Mouse (Mus musculus): ENCODE measurements around the gene Fryl. TPM values are rescaled to one million over a fixed set of nuclear protein-coding genes. Genes with fewer than 3 reads are reported as not detected.

Gene Fryl
- polyA plus RNA-seq, 1 experiment from 2014 or later = 30.8 TPM

DNA sequence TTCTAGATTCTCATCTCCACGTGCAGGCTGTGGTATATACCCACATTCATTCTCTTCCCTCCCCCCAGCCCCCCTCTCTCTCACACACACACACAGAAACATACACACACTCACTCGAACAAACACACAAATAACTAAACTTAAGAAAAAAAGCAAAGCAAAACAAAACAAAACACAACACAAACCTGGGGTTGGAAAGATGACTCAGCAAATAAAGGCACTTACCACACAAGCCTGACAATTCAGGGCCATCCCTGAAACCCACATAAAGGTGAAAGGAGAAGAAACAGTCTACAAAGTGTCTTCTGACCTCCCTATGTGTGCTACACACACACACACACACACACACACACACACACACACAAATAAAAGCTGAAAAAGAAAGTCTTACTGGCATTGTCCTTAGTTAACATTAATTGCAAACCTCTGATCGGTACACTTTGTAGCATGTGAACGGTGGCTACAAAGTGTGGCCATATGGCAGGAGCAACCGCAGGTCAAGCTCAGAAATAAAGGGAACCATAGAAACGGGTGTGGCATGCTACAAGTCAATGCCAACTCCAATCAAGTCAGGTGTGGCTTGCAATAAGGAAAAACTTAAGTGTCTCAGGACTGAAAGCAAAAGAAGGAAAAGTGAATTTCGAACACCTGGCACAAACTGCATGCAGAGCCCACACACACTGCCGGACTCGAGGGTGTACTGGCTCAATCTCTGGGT, 66.8 kb downstream of the Fryl start:
- no peak for ATAC-seq
- ChIA-PET POLR2A (interaction anchor here (0.6 kb wide), 1 partner anchor 170 kb away, joined by 4 read pairs; no protein-coding TSS in a partner anchor), CTCF (interaction anchor here (1.1 kb wide), 1 partner anchor 21 kb away, joined by 3 read pairs; no protein-coding TSS in a partner anchor)
- in situ Hi-C loops (cut with MboI; ENCODE audit: low pct_unique_long_range_greater_than_20kb) = no loop called here
- H3K27me3 ChIP-seq = no peaks in the 10 kb centered on the region
- no peak for DNase-seq (ENCODE audit: low read depth, low spot score)
- no peak for TF ChIP-seq CTCF (IDR thresholded peaks at IDR 0.05)

DNA sequence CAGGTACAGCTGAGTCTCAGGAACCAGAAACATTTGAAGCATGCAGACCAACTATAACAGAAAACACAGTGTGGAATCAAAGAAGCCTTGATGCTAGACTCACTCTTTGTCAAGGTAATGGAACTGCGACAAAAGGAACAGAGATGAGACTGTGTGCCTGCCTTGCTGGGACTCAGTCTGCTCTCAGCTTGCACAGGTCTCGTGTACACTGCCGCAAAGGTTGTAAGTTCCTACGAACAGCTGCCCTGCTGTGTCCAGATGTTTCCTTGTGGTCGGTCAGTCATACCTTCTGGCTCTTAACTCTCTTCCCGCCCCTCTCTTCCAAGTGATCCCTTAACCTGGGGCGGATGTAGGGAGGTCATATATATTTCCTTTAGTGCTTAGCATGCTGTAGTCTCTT, 67.8 kb downstream of the Fryl start:
- ATAC-seq (no peak), DNase-seq (ENCODE audit: low read depth, low spot score) (no peak)
- no peak for TF ChIP-seq CTCF (IDR thresholded peaks at IDR 0.05)
- CTCF ChIA-PET = interaction anchor here (1.2 kb wide), 1 partner anchor 22 kb away, joined by 3 read pairs; no protein-coding TSS in a partner anchor
- in situ Hi-C loops (cut with MboI; ENCODE audit: low pct_unique_long_range_greater_than_20kb) = no loop called here
- H3K27me3 ChIP-seq = no peaks in the 10 kb centered on the region
- POLR2A ChIA-PET = no interaction called here

DNA sequence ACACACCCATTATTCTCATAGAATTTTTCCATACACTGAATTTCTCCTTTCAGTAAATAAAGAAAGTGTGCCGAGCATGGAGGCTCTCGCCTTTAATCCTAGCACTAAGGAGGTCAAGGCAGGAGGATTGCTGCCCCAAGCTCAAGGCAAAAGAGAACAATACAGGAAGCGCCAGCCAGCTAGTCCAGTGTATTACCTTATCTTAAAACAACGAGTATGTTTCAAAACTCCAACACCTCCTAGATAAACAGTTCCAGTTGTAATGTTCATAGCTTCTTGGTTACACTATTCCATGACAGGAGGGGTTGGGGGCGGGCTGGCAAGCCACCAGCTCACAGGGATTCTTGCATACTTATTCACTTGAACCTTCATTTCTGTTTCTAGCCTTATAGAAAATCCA, 68.3 kb downstream of the Fryl start:
- TF ChIP-seq CTCF (IDR thresholded peaks at IDR 0.05) = no peak
- ATAC-seq (no peak), DNase-seq (ENCODE audit: low read depth, low spot score) (no peak)
- ChIA-PET CTCF (interaction anchor here (1.2 kb wide), 1 partner anchor 21 kb away, joined by 3 read pairs; no protein-coding TSS in a partner anchor), POLR2A (no interaction called here)
- in situ Hi-C loops (cut with MboI; ENCODE audit: low pct_unique_long_range_greater_than_20kb) = no loop called here
- H3K27me3 ChIP-seq = no peaks in the 10 kb centered on the region

DNA sequence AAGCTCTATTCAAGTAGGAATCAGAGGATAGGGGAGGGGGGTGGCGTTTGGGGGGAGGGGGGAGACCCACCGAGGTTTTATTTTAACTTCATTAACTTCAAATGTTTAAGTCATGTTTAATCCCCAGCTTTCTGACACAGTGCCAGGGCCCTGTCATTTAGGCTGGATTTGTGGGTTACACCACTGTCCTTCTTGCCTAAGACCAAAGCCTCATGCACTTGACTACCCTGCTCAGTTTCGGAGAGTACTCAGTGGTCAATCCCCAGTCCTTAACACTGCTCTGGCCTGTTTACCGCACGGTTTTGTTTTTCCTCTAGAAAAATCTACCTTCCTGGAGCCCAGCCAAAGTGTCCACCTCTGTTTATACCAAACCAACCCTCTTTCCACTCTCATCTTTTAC, 69.5 kb downstream of the Fryl start:
- ChIA-PET POLR2A (no interaction called here), CTCF (interaction anchor here (1.3 kb wide), 1 partner anchor 16 kb away, joined by 7 read pairs; no protein-coding TSS in a partner anchor)
- DNase-seq (ENCODE audit: low read depth, low spot score) (no peak), ATAC-seq (no peak)
- TF ChIP-seq CTCF (IDR thresholded peaks at IDR 0.05) = no peak
- in situ Hi-C loops (cut with MboI; ENCODE audit: low pct_unique_long_range_greater_than_20kb) = no loop called here
- no peaks in the 10 kb centered on the region for H3K27me3 ChIP-seq

DNA sequence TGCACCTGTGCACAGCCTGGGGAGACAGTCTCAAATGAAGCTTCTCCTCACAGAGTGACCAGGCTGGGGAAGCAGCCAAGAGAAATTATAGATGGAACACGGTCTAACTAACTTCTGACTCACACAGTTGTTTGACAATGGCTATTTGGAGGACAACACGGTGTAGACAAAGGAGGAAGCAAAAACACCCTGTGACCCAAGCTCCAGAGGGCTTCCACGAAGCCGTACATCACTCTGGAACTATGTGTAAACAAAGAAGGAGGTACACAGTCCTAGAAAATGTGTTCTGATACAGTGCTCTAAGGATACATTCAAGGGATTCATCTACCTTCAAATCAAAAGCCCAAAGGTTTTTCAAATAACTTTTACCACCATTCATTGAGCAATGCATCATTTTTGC, 71.0 kb downstream of the Fryl start:
- no peak for DNase-seq (ENCODE audit: low read depth, low spot score)
- ChIA-PET CTCF (interaction anchor here (1.2 to 1.3 kb wide), 2 partner anchors 9 to 15 kb away, joined by 3 to 4 read pairs; no protein-coding TSS in a partner anchor), POLR2A (no interaction called here)
- H3K27me3 ChIP-seq = no peaks in the 10 kb centered on the region
- in situ Hi-C loops (cut with MboI; ENCODE audit: low pct_unique_long_range_greater_than_20kb) = no loop called here
- no peak for TF ChIP-seq CTCF (IDR thresholded peaks at IDR 0.05)
- no peak for ATAC-seq

DNA sequence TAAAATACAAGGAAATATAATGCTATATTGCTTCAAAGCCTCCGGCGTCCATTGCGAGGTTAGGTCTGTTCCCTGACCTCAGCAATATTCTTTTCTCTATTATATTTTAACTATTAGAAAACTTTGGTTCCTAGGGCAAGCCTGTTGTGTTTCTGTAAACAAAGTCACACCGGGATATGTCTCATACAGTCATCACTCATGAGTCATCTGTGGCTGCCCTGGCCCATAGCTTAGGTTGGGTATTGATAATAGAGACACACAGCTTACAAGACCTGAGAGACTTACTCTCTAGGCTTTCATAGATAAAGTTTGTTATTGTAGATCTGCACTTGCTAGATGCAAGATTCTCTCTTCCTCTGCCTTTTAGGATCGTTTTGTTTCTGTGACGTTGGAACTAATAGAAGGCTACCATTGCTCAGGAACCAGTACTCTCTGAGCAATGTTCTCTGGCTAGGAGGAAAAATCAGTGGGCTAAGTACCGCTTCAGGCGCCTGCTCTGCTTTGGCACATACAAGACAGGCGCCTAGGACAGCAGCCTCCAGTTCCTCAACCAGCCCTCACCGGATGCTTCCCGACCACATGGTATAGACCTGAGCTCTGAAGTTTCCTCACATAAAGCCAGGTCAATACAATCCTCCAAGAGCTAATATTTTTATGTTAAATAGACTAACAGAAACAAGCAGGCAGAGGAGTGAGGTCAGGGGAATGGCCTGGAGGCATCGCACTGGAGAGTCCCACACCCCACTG, 73.5 kb downstream of the Fryl start:
- DNase-seq (ENCODE audit: low read depth, low spot score) = no peak
- TF ChIP-seq CTCF (IDR thresholded peaks at IDR 0.05) = no peak
- no peaks in the 10 kb centered on the region for H3K27me3 ChIP-seq
- CTCF ChIA-PET = interaction anchor here (0.9 kb wide), 1 partner anchor 16 kb away, joined by 3 read pairs; no protein-coding TSS in a partner anchor
- POLR2A ChIA-PET = no interaction called here
- in situ Hi-C loops (cut with MboI; ENCODE audit: low pct_unique_long_range_greater_than_20kb) = no loop called here
- ATAC-seq = no peak

DNA sequence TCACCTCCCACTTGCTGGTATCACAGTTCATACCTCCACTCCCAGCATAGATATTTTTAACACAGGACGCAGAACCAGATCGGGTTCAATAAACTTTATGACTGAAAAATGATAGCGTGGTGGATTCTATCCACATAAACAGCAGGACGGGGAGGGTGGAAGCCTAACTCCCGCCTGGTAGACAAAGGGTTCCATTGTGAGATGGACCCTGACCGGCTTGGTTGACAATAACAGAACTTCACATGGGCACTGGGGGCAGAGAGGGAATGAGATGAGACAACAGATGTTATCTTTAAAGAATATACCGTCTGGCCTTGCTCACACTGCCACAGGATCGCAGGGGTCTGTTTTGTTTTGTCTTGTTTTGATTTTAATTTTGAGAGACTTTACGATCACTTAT, 74.2 kb downstream of the Fryl start:
- no peaks in the 10 kb centered on the region for H3K27me3 ChIP-seq
- DNase-seq (ENCODE audit: low read depth, low spot score) (no peak), ATAC-seq (no peak)
- POLR2A ChIA-PET = no interaction called here
- CTCF ChIA-PET = no interaction called here
- no peak for TF ChIP-seq CTCF (IDR thresholded peaks at IDR 0.05)
- in situ Hi-C loops (cut with MboI; ENCODE audit: low pct_unique_long_range_greater_than_20kb) = no loop called here

DNA sequence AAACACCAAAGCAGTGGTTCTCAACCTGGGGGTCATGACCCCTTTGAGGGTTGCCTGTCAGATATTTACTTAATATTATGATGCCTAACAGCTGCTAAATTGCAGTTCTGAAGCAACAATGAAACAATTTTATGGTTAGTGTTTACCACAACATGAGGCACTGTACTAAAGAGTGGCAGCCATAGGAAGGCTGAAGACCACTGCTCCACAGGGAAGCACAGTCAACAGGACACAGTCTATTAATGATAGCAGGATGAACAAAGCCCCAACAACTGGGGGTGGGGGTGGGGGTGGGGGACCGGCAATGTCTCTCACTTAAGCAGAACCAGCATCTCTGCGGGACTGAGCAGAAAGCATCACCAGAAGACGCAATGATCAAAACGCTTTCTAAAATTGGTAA, 80.1 kb downstream of the Fryl start:
- DNase-seq (ENCODE audit: low read depth, low spot score) = no peak

DNA sequence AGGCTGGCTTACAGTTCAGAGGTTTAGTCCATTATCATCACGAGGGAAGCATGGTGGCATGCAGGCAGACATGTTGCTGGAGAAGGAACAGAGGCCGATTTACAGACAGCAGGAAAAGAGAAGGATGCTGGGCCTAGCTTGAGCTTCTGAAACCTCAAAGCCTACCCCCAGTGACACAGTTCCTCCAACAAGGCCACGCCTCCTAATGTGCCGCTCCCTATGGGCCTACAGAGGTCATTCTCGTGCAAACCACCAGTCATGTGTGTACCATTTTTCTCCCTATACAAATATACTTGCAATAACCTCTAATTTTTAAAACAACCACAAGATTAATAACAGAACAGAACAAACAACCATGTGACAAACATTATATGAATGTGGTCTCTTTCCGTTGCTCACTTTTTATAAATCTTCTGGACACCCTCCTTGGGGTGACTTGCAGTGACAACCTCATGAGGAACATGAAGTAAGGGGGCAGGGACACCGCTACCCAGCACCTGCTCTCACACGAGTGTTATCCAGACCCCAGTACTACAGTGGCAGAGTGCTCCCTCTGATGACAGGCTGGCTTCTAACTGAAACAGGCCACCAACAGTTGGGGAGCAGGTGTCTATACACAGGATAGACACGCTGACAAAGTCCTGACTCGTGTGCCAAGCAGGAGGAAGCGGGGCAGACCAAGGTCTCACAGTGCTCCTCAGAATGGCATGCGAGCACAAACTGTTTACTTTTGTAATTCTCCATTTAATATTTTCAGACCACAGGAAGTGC, 80.9 kb downstream of the Fryl start:
- in situ Hi-C loops (cut with MboI; ENCODE audit: low pct_unique_long_range_greater_than_20kb) = no loop called here
- ATAC-seq = no peak
- DNase-seq (ENCODE audit: low read depth, low spot score) = no peak
- ChIA-PET CTCF (no interaction called here), POLR2A (interaction anchor here (0.6 to 0.7 kb wide), 2 partner anchors 24 to 121 kb away, joined by 3 read pairs; no protein-coding TSS in a partner anchor)
- no peaks in the 10 kb centered on the region for H3K27me3 ChIP-seq
- TF ChIP-seq CTCF (IDR thresholded peaks at IDR 0.05) = no peak

More for the DNA sequence above, 80.1 kb downstream of the Fryl start:
- ChIA-PET POLR2A (interaction anchor here (0.7 kb wide), 1 partner anchor 25 kb away, joined by 3 read pairs; no protein-coding TSS in a partner anchor), CTCF (no interaction called here)
- H3K27me3 ChIP-seq = no peaks in the 10 kb centered on the region
- no peak for TF ChIP-seq CTCF (IDR thresholded peaks at IDR 0.05)
- in situ Hi-C loops (cut with MboI; ENCODE audit: low pct_unique_long_range_greater_than_20kb) = no loop called here
- no peak for ATAC-seq

DNA sequence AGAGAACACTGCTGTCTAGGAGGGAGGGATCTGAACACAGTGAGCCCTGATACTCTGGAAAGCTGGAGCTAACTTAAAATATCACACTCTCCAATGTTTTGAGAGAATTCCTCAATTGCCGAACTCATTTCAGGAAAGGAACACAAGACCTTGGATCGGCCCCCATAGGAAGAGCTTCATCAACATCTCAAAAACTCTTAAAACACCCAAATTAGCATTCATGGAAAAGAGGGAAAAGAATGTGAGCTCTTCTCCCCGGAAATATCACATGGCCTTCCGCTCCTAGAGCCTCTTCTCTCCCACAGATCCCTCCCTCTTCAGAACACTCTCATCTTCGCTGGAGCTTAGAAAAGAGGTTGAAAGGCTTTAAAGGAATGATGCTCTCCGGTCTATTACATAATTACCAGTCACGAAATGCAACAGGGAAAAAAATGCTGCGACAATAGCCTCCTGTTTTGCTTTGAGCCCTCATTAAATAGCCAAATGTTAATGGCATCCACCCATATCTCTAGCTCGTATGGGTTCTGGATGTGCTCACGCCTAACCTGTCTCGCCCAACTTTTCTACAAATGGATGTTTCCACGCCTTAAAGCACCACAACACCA, 84.4 kb downstream of the Fryl start:
- in situ Hi-C loops (cut with MboI; ENCODE audit: low pct_unique_long_range_greater_than_20kb) = no loop called here
- POLR2A ChIA-PET = interaction anchor here (1.0 to 1.1 kb wide), 2 partner anchors 16 to 154 kb away, joined by 3 read pairs; no protein-coding TSS in a partner anchor
- no peak for TF ChIP-seq CTCF (IDR thresholded peaks at IDR 0.05)
- ATAC-seq (no peak), DNase-seq (ENCODE audit: low read depth, low spot score) (no peak)
- no peaks in the 10 kb centered on the region for H3K27me3 ChIP-seq
- CTCF ChIA-PET = interaction anchor here (1.0 to 3.1 kb wide), 5 partner anchors 9 to 60 kb away, joined by 3 to 9 read pairs (median 3); no protein-coding TSS in a partner anchor

Data from Patski (cell line).